Mouse (Mus musculus) hindbrain, embryonic 15.5 days (tissue): ENCODE measurements at regions not wholly inside any gene's neighbourhood (a gene's known extent, or its start where the extent isn't known, plus 50 kb on each side); places are given as distances from the start of the nearest gene placed in this dataset.

Source experiments
- ATAC-seq: fragments of 200-750 bp; cut with Nextera tagmentation; 2 replicates; pipeline ENCODE4 v1.8.0; 2017; ENCODE audit warnings: low read depth, moderate number of reproducible peaks, moderate TSS enrichment; ENCODE audit not compliant: low FRiP score
- H3K27ac ChIP-seq: fragments of 300-500 bp; sonication (generic); replicated peaks from 2 replicates; pipeline ENCODE4 v1.5.1; 2015; ENCODE audit warnings: mild to moderate bottlenecking, inconsistent platforms
- H3K27me3 ChIP-seq: fragments of 300-500 bp; sonication (generic); 2 replicates; pipeline ENCODE4 v1.6.1; 2015; ENCODE audit warnings: control low read depth, inconsistent platforms
- H3K36me3 ChIP-seq: fragments of 300-500 bp; sonication (generic); 2 replicates; pipeline ENCODE4 v1.6.1; 2015; ENCODE audit warnings: control low read depth, inconsistent platforms
- H3K4me1 ChIP-seq: fragments of 300-500 bp; sonication (generic); replicated peaks from 2 replicates; pipeline ENCODE4 v1.6.1; 2015; ENCODE audit warnings: control low read depth, inconsistent platforms
- H3K4me2 ChIP-seq: fragments of 300-500 bp; sonication (generic); 2 replicates; pipeline ENCODE4 v1.6.1; 2015; ENCODE audit warnings: moderate library complexity, mild to moderate bottlenecking, inconsistent platforms
- H3K4me3 ChIP-seq: fragments of 300-500 bp; sonication (generic); 2 replicates; pipeline ENCODE4 v1.5.1; 2015; ENCODE audit warnings: mild to moderate bottlenecking, inconsistent platforms
- H3K9ac ChIP-seq: fragments of 300-500 bp; sonication (generic); 2 replicates; pipeline ENCODE4 v1.6.1; 2015; ENCODE audit warnings: inconsistent platforms
- H3K9me3 ChIP-seq: fragments of 300-500 bp; sonication (generic); 2 replicates; pipeline ENCODE4 v1.6.1; 2016; ENCODE audit warnings: control low read depth, inconsistent platforms
- WGBS: fragments of 180-500 bp; shearing (Covaris S2); methylation state at CpG from one replicate; pipeline ENCODE4 v1.1.7; 2015; 5-methylcytosine and 5-hydroxymethylcytosine counted together

- ATAC-seq: no peak
- no peak overlapping the region for H3K4me3 ChIP-seq
- H3K27me3 ChIP-seq: no peaks in the 10 kb centered on the region
- no peak overlapping the region for H3K27ac ChIP-seq
- WGBS: 44% methylated on average over 2 of the region's 2 CpGs
- no peak overlapping the region for H3K4me2 ChIP-seq
- no peaks in the 10 kb centered on the region for H3K36me3 ChIP-seq
- no peaks in the 10 kb centered on the region for H3K4me1 ChIP-seq
- no peaks in the 10 kb centered on the region for H3K9me3 ChIP-seq
- no peak overlapping the region for H3K9ac ChIP-seq
Observed at GRCm38 (mm10) chr2:11853210-11853973, 75.7 kb downstream of the Ankrd16 start.

- H3K4me3 ChIP-seq: no peak overlapping the region
- no peak overlapping the region for H3K9ac ChIP-seq
- H3K27ac ChIP-seq: no peak overlapping the region
- no peaks in the 10 kb centered on the region for H3K36me3 ChIP-seq
- H3K9me3 ChIP-seq: 0 out of 2 replicates have a peak, but pooled peaks cover 5% of the 10 kb centered on the region
- 29% methylated on average over 2 of the region's 2 CpGs for WGBS
- no peaks in the 10 kb centered on the region for H3K27me3 ChIP-seq
- H3K4me1 ChIP-seq: no peaks in the 10 kb centered on the region
- H3K4me2 ChIP-seq: no peak overlapping the region
- peak; percentile 66; the same call in 1 of the 2 replicates for ATAC-seq
Observed at GRCm38 (mm10) chr2:11869983-11870382, 92.3 kb downstream of the Ankrd16 start.

- 45% methylated on average over 1 of the region's 1 CpGs for WGBS
- H3K27ac ChIP-seq: no peak overlapping the region
- no peak overlapping the region for H3K9ac ChIP-seq
- no peaks in the 10 kb centered on the region for H3K4me1 ChIP-seq
- no peak for ATAC-seq
- no peaks in the 10 kb centered on the region for H3K9me3 ChIP-seq
- no peaks in the 10 kb centered on the region for H3K36me3 ChIP-seq
- H3K4me2 ChIP-seq: no peak overlapping the region
- H3K27me3 ChIP-seq: no peaks in the 10 kb centered on the region
- no peak overlapping the region for H3K4me3 ChIP-seq
Observed at GRCm38 (mm10) chr2:11880005-11880404, 102.3 kb downstream of the Ankrd16 start.

- 77% methylated on average over 7 of the region's 7 CpGs for WGBS
Observed at GRCm38 (mm10) chr2:11894792-11895568, 117.3 kb downstream of the Ankrd16 start.

GRCm38 (mm10) chr2:11899698-11900660, 122.3 kb downstream of the Ankrd16 start:
- Histone ChIP-seq H3K36me3 (no peaks in the 10 kb centered on the region), H3K27ac (no peak overlapping the region), H3K4me1 (no peaks in the 10 kb centered on the region), H3K4me3 (no peak overlapping the region), H3K4me2 (no peak overlapping the region), H3K9me3 (no peaks in the 10 kb centered on the region), H3K9ac (no peak overlapping the region), H3K27me3 (no peaks in the 10 kb centered on the region)
- WGBS: 77% methylated on average over 11 of the region's 11 CpGs
- ATAC-seq: no peak

More at GRCm38 (mm10) chr2:11894792-11895568, 117.3 kb downstream of the Ankrd16 start:
- Histone ChIP-seq H3K27ac (no peak overlapping the region), H3K36me3 (no peaks in the 10 kb centered on the region), H3K27me3 (no peaks in the 10 kb centered on the region), H3K9ac (no peak overlapping the region), H3K9me3 (no peaks in the 10 kb centered on the region), H3K4me3 (no peak overlapping the region), H3K4me2 (no peak overlapping the region), H3K4me1 (no peaks in the 10 kb centered on the region)
- no peak for ATAC-seq

GRCm38 (mm10) chr2:11914782-11915181, 137.1 kb downstream of the Ankrd16 start:
- no peak overlapping the region for H3K4me3 ChIP-seq
- no peak overlapping the region for H3K9ac ChIP-seq
- no peaks in the 10 kb centered on the region for H3K36me3 ChIP-seq
- H3K9me3 ChIP-seq: no peaks in the 10 kb centered on the region
- ATAC-seq: no peak
- H3K4me2 ChIP-seq: no peak overlapping the region
- no peaks in the 10 kb centered on the region for H3K4me1 ChIP-seq
- H3K27ac ChIP-seq: no peak overlapping the region
- WGBS: 75% methylated on average over 1 of the region's 1 CpGs
- no peaks in the 10 kb centered on the region for H3K27me3 ChIP-seq

GRCm38 (mm10) chr2:11917373-11917772, 139.7 kb downstream of the Ankrd16 start:
- no peak overlapping the region for H3K27ac ChIP-seq
- H3K9me3 ChIP-seq: no peaks in the 10 kb centered on the region
- no peak for ATAC-seq
- H3K36me3 ChIP-seq: no peaks in the 10 kb centered on the region
- H3K4me1 ChIP-seq: no peaks in the 10 kb centered on the region
- H3K4me3 ChIP-seq: no peak overlapping the region
- no peak overlapping the region for H3K4me2 ChIP-seq
- H3K27me3 ChIP-seq: no peaks in the 10 kb centered on the region
- no peak overlapping the region for H3K9ac ChIP-seq

- WGBS: 89% methylated on average over 5 of the region's 5 CpGs
- Histone ChIP-seq H3K4me2 (no peak overlapping the region), H3K4me3 (no peak overlapping the region), H3K9me3 (no peaks in the 10 kb centered on the region), H3K27me3 (no peaks in the 10 kb centered on the region), H3K4me1 (no peaks in the 10 kb centered on the region), H3K27ac (no peak overlapping the region), H3K9ac (no peak overlapping the region), H3K36me3 (no peaks in the 10 kb centered on the region)
- no peak for ATAC-seq
Observed at GRCm38 (mm10) chr2:11918070-11918469, 140.4 kb downstream of the Ankrd16 start.

- Histone ChIP-seq H3K36me3 (no peaks in the 10 kb centered on the region), H3K27me3 (no peaks in the 10 kb centered on the region), H3K4me3 (no peak overlapping the region), H3K9me3 (no peaks in the 10 kb centered on the region), H3K4me1 (no peaks in the 10 kb centered on the region), H3K9ac (no peak overlapping the region), H3K4me2 (no peak overlapping the region), H3K27ac (no peak overlapping the region)
- ATAC-seq: no peak
- 78% methylated on average over 3 of the region's 3 CpGs for WGBS
Observed at GRCm38 (mm10) chr2:11960777-11961176, 183.1 kb downstream of the Ankrd16 start.

- H3K36me3 ChIP-seq: no peaks in the 10 kb centered on the region
- no peak overlapping the region for H3K4me3 ChIP-seq
- no peaks in the 10 kb centered on the region for H3K9me3 ChIP-seq
- no peak overlapping the region for H3K9ac ChIP-seq
- WGBS: 68% methylated on average over 3 of the region's 3 CpGs
- H3K27ac ChIP-seq: no peak overlapping the region
- no peak overlapping the region for H3K4me2 ChIP-seq
- ATAC-seq: no peak
- H3K4me1 ChIP-seq: no peaks in the 10 kb centered on the region
- no peaks in the 10 kb centered on the region for H3K27me3 ChIP-seq
Observed at GRCm38 (mm10) chr2:11965374-11965773, 187.7 kb downstream of the Ankrd16 start.

- no peaks in the 10 kb centered on the region for H3K4me1 ChIP-seq
- H3K27me3 ChIP-seq: no peaks in the 10 kb centered on the region
- H3K9me3 ChIP-seq: no peaks in the 10 kb centered on the region
- no peaks in the 10 kb centered on the region for H3K36me3 ChIP-seq
- 78% methylated on average over 2 of the region's 2 CpGs for WGBS
- ATAC-seq: no peak
- H3K27ac ChIP-seq: no peak overlapping the region
- H3K4me2 ChIP-seq: no peak overlapping the region
- H3K9ac ChIP-seq: no peak overlapping the region
- H3K4me3 ChIP-seq: no peak overlapping the region
Observed at GRCm38 (mm10) chr2:11967001-11967400, 189.3 kb downstream of the Ankrd16 start.

- H3K9me3 ChIP-seq: no peaks in the 10 kb centered on the region
- no peaks in the 10 kb centered on the region for H3K27me3 ChIP-seq
- no peak for ATAC-seq
- H3K36me3 ChIP-seq: no peaks in the 10 kb centered on the region
- WGBS: 94% methylated on average over 5 of the region's 5 CpGs
- H3K4me2 ChIP-seq: no peak overlapping the region
- no peaks in the 10 kb centered on the region for H3K4me1 ChIP-seq
- H3K27ac ChIP-seq: no peak overlapping the region
- no peak overlapping the region for H3K4me3 ChIP-seq
- no peak overlapping the region for H3K9ac ChIP-seq
Observed at GRCm38 (mm10) chr2:11971972-11972371, 194.3 kb downstream of the Ankrd16 start.
